In the genomic region with DNA sequence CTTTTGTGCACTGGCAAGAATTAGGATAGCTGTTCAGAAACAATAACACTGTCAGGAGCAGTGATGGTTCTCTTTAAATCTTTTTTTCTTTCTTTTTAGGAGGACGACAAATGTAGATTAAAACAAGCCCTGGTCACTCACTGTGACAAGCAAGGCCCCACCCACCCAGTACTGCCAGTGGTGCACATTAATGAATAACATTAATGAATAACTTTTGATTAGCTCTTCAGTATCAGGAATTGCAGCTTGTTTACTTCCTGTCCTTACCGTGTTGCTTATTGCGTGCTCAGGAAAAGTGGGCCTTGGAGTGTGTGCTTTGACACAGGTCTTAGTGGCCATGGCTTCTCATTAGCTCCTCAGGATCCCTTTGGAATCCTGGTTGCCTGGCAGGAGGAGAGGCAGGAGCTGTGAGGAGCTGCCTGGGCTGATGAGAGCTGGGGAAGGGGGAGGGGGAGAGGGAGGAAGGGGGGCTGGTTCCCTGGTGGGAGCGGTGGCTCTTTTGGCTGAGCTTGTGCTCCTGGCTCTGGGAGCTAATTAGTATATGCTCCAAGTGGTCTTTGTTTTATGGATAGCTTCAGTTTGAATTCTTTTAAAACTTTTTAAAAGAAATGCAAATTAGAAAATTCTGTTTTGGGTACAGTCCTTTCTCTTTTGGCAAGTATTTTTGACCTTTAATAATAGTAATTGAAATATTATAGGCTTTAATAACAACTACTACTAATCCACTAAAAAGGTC, we compare ENCODE assay signal across 10 mouse cellular contexts.
DNase-seq lines count a peak whose midpoint lies in the region; ATAC-seq lines count a peak whose summit lies in the region.
"Had no signal": no experiment of that assay in that cellular context is flagged by ENCODE, and none has a peak within 500 bp of the region (broad histone marks: within the 10 kb centered on the region; RNA-seq: fewer than 3 reads in every experiment).

No protein-coding gene starts in this region.

- no peak overlapping the region for H3K4me3 ChIP-seq in forebrain, embryonic 13.5 days
- peak overlapping the region; percentile 18; the same call in 1 of the 2 replicates for H3K4me3 ChIP-seq in kidney, embryonic 15.5 days (replicated peaks)
- H3K4me3 ChIP-seq in neural tube, embryonic 12.5 days, result no peak overlapping the region

- H3K4me2 ChIP-seq in forebrain, embryonic 13.5 days, result no peak overlapping the region
- peak overlapping the region; percentile 46 for H3K4me2 ChIP-seq in kidney, embryonic 15.5 days
- peak overlapping the region; percentile 16; the same call in 1 of the 2 replicates for H3K4me2 ChIP-seq in neural tube, embryonic 12.5 days (replicated peaks)

- no peak overlapping the region for H3K27ac ChIP-seq in forebrain, embryonic 13.5 days
- peak overlapping the region; percentile 77 for H3K27ac ChIP-seq in kidney, embryonic 15.5 days
- H3K27ac ChIP-seq in neural tube, embryonic 12.5 days, result no peak overlapping the region
- H3K27ac ChIP-seq: macrophage had no signal

- H3K4me1 ChIP-seq in forebrain, embryonic 13.5 days, result peaks cover 45% of the 10 kb centered on the region
- peaks cover 53% of the 10 kb centered on the region for H3K4me1 ChIP-seq in kidney, embryonic 15.5 days
- H3K4me1 ChIP-seq in neural tube, embryonic 12.5 days, result peaks cover 45% of the 10 kb centered on the region

- 0% methylated on average over 4 of the region's 4 CpGs for WGBS in forebrain, embryonic 13.5 days
- WGBS in kidney, embryonic 15.5 days, result 11% methylated on average over 4 of the region's 4 CpGs
- WGBS in neural tube, embryonic 12.5 days, result 9% methylated on average over 4 of the region's 4 CpGs

- no peaks in the 10 kb centered on the region for H3K36me3 ChIP-seq in forebrain, embryonic 13.5 days (ENCODE audit: poor library complexity, severe bottlenecking)
- no peaks in the 10 kb centered on the region for H3K36me3 ChIP-seq in kidney, embryonic 15.5 days
- H3K36me3 ChIP-seq in neural tube, embryonic 12.5 days, result no peaks in the 10 kb centered on the region

- no peak overlapping the region for H3K9ac ChIP-seq in forebrain, embryonic 13.5 days
- H3K9ac ChIP-seq in kidney, embryonic 15.5 days, result 0 out of 2 replicates have a peak overlapping the region, but pooled peaks have one; percentile 8
- H3K9ac ChIP-seq in neural tube, embryonic 12.5 days, result no peak overlapping the region

- ATAC-seq in forebrain, embryonic 13.5 days, result peak; percentile 94
- ATAC-seq in kidney, embryonic 15.5 days (replicated peaks; ENCODE audit: low FRiP score), result peak; percentile 73
- ATAC-seq in neural tube, embryonic 12.5 days (ENCODE audit: low FRiP score, low read depth), result peak; percentile 75
- no peak for ATAC-seq in megakaryocyte progenitor cell, adult 5-6 weeks (replicated peaks; ENCODE audit: poor library complexity)

- no peaks in the 10 kb centered on the region for H3K9me3 ChIP-seq in forebrain, embryonic 13.5 days (replicated peaks)
- no peaks in the 10 kb centered on the region for H3K9me3 ChIP-seq in kidney, embryonic 15.5 days (replicated peaks)
- H3K9me3 ChIP-seq in neural tube, embryonic 12.5 days, result no peaks in the 10 kb centered on the region

- DNase-seq in cerebellum, postnatal 10 days, result peak; percentile 52 to 71
- no peak for DNase-seq in cerebellum, adult 8-10 months
- no peak for DNase-seq in frontal cortex, postnatal 25 days (ENCODE audit: low spot score in 2 of 2)
- DNase-seq in gastrocnemius, postnatal 10 days, result no peak
- DNase-seq: thymus, postnatal 25 days had no signal

- H3K27me3 ChIP-seq in forebrain, embryonic 13.5 days, result 0 out of 2 replicates have a peak, but pooled peaks cover 3% of the 10 kb centered on the region
- H3K27me3 ChIP-seq in kidney, embryonic 15.5 days, result no peaks in the 10 kb centered on the region
- no peaks in the 10 kb centered on the region for H3K27me3 ChIP-seq in neural tube, embryonic 12.5 days (replicated peaks)

Comparison
In these comparisons a context has a peak if more than half of its experiments do, and no peak if none do; other contexts are left out.
1. DNase-seq: peak in cerebellum, postnatal 10 days (2 of 2); none in cerebellum, adult 8-10 months (single experiment), frontal cortex, postnatal 25 days (0 of 2) and gastrocnemius, postnatal 10 days (single experiment).